Mouse (Mus musculus) lung, postnatal 25 days (tissue): ENCODE measurements around the gene Col6a2.
A peak's percentile ranks its signal among the peaks of the same experiment; 100 is the strongest.

Experiments used
- DNase-seq: peaks from one replicate; pipeline ENCODE4 v3.0.0; 2022; ENCODE audit warnings: low spot score

The Col6a2 gene

GRCm38 (mm10) chr10:76636026-76636425 lies 12.6 kb upstream of the Col6a2 start:
- peak; percentile 59 for DNase-seq

DNA sequence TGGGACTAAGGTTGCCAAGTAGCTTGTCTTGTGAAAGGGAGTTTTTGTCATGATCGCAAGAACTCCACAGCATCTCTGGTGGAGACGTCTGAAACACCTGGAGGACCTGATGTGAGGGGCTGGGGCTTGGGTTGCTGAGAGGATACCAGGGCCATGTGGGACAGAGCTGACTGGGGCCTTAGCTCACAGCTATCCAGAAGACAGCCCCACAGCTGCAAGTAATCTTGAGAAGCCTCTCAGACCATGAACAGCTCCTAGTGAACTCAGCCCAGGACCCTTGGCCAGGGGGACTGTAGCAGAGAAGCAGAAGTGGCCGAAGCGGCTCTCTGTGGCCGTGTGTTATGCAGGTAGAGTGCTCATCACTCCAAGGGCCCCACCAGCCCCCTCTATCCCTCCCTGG lies 11.2 kb upstream of the Col6a2 start:
- DNase-seq: no peak

DNA sequence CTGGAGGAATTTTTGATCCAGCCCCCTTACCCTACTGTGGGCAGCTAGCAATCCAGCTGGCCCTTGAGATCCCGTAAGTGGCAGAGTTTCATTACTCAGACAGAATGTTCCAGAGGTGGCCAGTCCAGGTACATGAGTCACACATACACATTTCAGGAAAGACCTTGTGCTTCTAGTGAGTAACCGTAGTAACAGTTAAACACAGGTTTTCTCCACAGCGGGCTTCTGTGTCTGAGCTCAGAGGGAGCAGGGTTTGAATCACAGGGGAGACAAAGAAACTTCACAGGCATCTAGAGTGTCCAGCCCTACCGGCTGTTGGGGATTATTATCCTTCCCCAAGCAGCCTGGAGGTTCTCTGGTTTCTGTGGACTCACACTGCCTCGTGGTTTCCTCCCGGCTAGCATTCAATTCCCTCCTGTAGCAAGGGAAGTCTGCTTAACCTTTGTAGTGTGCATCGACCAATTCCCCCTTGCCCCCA lies 10.7 kb upstream of the Col6a2 start:
- DNase-seq: peak; percentile 65

- no peak for DNase-seq
Measured at GRCm38 (mm10) chr10:76632630-76633029, 9.2 kb upstream of the Col6a2 start.

DNA sequence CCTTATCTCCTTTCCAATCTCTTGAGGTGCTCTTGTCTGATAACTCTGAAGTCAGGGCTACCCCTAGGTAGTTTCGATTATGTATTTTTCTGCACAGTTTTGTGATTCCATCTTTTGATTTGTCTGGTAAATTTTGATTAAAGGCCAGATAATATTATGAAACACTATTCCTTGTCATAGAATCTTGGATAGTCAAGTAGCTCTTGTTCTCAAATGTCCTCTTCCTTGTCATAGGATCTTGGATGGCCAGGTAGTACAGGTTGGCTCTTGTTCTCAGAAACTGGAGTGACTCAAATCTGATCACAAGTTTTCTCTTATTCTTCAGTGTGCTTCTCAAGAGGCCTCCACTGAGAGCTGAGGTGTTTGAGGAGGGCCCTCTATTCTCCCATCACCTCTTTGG lies 7.2 kb upstream of the Col6a2 start:
- no peak for DNase-seq

GRCm38 (mm10) chr10:76627714-76628113 lies 4.3 kb upstream of the Col6a2 start:
- no peak for DNase-seq

- no peak for DNase-seq
Measured at GRCm38 (mm10) chr10:76624903-76625302, 1.5 kb upstream of the Col6a2 start.

DNA sequence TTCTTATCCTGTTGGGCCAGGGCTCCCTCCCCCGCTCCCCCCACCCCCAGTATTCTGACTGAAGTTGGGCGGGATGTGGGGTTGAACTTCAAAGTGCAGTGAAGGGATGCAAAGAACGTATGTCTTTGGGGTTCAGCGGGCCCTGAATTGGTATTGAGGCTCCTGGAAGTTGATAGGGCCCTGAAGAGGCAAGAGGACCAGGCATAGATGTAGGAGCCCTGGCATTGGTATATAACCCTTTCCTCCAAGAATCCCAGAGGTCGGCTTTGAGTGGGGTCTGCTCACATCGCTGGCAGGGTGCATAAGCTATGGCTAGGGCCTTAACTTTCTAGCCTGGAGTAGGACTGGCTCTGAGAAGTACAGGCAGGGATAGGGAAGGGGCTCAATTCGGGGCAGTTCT lies 304 bp upstream of the Col6a2 start:
- no peak for DNase-seq

- DNase-seq: no peak
Measured at GRCm38 (mm10) chr10:76622411-76622810, 1.0 kb downstream of the Col6a2 start.

DNA sequence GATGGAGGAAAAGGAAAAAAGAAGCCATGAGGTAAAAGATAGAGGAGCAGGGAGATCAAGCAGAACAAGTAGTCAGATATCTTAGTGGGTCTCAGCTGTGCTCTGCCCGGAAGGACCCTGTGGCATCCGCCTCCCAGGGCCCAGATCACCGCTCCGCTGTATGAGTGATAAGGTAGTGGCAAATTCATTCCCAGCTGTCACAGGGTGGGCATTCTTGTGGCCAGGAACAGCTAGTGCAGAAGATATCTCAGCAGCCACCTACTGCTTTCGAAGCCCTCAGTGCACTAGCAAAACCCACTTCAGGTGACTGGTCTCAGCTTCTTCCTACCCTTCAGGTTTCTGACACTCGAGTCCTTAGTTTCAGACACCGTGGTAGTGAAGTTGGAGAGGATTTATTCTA lies 11.0 kb downstream of the Col6a2 start:
- DNase-seq: no peak

DNA sequence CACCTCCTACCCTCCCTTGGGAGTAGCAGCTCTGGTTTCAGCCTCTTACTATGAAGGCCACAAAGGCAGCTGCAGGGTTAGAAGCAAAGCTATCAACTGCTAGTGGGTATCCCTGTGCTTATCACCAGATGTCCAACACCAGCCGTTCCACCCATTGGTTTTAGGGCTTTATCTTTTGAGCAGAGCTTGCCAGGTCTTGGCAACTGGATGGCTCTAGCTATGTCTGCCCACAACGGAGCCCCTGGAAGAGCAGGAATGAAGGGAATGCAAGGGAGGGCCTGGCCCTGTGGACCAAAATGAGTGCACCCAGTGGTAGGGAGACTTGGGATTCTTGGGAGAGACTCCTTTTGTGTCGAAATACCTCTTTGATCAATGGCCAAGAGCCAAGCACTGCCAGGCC lies 20.7 kb downstream of the Col6a2 start:
- DNase-seq: peak; percentile 7

DNA sequence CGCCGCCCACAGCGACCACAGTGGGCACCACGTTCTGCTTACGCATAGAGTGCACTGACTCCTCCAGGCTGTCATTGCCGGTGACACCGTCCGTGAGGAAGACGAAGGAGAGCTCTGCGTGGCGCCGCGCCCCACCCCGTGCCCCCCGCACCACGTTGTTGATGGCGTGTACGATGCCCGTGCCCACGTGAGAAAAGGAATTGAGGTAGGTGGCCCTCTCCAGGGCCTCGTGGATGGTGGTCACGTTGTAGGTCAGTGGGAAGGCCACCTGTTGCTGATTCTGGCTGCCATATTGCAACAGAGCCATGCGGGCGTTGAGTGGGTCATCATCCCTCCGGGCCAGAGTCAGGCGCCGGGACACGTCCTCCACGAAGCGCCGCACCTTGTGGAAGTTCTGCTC lies 27.1 kb downstream of the Col6a2 start:
- DNase-seq: no peak

GRCm38 (mm10) chr10:76590197-76590596 lies 33.2 kb downstream of the Col6a2 start:
- no peak for DNase-seq

GRCm38 (mm10) chr10:76586190-76586589 lies 37.2 kb downstream of the Col6a2 start:
- DNase-seq: no peak

- DNase-seq: no peak
Measured at GRCm38 (mm10) chr10:76584138-76584537, 39.3 kb downstream of the Col6a2 start.

GRCm38 (mm10) chr10:76576920-76577319 lies 46.5 kb downstream of the Col6a2 start:
- DNase-seq: no peak

- no peak for DNase-seq
Measured at GRCm38 (mm10) chr10:76575374-76575773, 48.1 kb downstream of the Col6a2 start, which contains the start of gene Ftcd. Ftcd (plus strand) TSS chr10:76575648.

GRCm38 (mm10) chr10:76572151-76572550 lies 51.3 kb downstream of the Col6a2 start:
- no peak for DNase-seq

GRCm38 (mm10) chr10:76571070-76571469 lies 52.4 kb downstream of the Col6a2 start:
- no peak for DNase-seq

DNA sequence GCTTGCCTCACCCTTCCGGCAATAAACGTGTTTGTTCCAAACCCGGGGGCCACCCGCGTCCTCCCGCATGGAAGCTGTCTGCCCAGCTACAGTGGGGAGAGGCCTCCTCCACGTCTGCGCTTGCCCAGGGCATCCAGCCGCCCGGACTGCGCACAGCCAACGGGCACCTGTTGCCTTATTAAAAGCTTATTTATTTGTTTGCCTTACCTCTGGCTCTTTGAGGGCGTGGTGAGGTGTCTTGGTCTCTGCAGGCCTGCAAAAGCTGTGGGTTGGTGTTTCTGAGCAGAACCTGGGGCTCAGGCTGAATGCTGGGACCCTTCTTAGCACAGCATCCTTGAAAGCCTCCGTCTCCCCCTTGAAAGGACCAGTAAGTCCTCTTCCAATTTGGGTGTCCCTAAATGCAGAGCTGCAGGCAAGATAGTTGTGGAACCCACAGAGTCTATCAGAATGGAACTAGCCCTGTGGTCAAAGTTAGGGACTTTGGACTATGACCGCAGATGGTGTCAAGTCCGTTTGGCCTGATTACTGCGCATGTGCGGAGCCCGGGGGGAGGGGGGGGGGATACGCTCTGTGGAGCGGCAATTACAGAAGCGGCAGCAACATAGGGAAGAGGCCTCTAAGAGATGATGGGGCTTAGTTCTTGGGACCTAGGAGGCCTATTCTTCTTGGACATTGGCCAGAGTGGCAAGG lies 53.3 kb downstream of the Col6a2 start:
- DNase-seq: no peak

GRCm38 (mm10) chr10:76561972-76562371 lies 61.5 kb downstream of the Col6a2 start, which contains the start of gene Spatc1l:
Spatc1l (plus strand) TSS chr10:76562272.
- DNase-seq: no peak

GRCm38 (mm10) chr10:76554061-76554460 lies 69.4 kb downstream of the Col6a2 start:
- no peak for DNase-seq

GRCm38 (mm10) chr10:76551556-76551955 lies 71.9 kb downstream of the Col6a2 start:
- DNase-seq: no peak

GRCm38 (mm10) chr10:76550458-76550857 lies 73.0 kb downstream of the Col6a2 start:
- no peak for DNase-seq
